8 mouse cellular contexts compared by ENCODE assay signal in the genomic region with DNA sequence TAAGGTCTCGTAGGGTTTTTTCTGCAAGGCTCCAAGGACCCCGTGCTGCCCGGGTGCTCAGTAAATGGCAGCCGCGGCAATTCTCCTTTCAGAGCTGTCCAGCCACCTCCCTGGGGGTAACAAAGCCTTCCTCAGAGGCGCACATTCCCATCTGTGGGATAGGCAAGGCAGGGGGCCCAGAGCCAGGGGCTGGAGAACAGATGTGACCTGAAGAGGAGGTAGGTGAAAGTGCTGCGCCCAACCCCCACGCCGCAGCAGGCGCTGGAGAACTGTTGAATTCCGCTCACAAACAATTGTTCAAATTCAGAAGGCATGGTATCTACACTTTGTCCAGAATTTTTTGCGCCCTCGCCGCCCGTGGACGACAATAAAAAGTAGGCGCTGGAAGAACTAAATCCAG. TPM values are rescaled to one million over a fixed set of nuclear protein-coding genes. Genes with fewer than 3 reads are reported as not detected.
DNase-seq lines count a peak whose midpoint lies in the region; ATAC-seq lines count a peak whose summit lies in the region.

No protein-coding gene starts in this region.

- no peak for ATAC-seq in heart, embryonic 15.5 days (replicated peaks; ENCODE audit: insufficient number of reproducible peaks, insufficient read depth, low FRiP score, low read depth)
- ATAC-seq in liver, embryonic 13.5 days (ENCODE audit: low read depth) = no peak
- ATAC-seq in inflammation-experienced regulatory T-cells, adult 6 months = no peak

- H3K4me2 ChIP-seq in heart, embryonic 15.5 days = peak overlapping the region; percentile 90
- peak overlapping the region; percentile 96 for H3K4me2 ChIP-seq in liver, embryonic 13.5 days

- no peak for DNase-seq in heart, embryonic 10.5 days (ENCODE audit: low spot score)
- DNase-seq in heart, adult 8-10 months (ENCODE audit: low spot score) = no peak
- peak; percentile 94 for DNase-seq in R1 (ENCODE audit: low read depth, low spot score)
- no peak for DNase-seq in liver, embryonic 13.5 days
- peak; percentile 34 for DNase-seq in thymus, postnatal 0 days (ENCODE audit: low spot score)
- DNase-seq in adrenal gland, postnatal 25 days = no peak

- peak overlapping the region; percentile 100 for H3K9ac ChIP-seq in heart, embryonic 15.5 days
- H3K9ac ChIP-seq in liver, embryonic 13.5 days = peak overlapping the region; percentile 80

- H3K4me3 ChIP-seq in heart, embryonic 10.5 days = peak overlapping the region; percentile 96
- peak overlapping the region; percentile 92 for H3K4me3 ChIP-seq in heart, embryonic 15.5 days
- peak overlapping the region; percentile 69 for H3K4me3 ChIP-seq in liver, embryonic 13.5 days (replicated peaks)

- H3K27ac ChIP-seq in heart, embryonic 10.5 days = peak overlapping the region; percentile 99
- peak overlapping the region; percentile 97; the same call in 1 of the 2 replicates for H3K27ac ChIP-seq in heart, embryonic 15.5 days
- no peak overlapping the region for H3K27ac ChIP-seq in liver, embryonic 13.5 days

- H3K9me3 ChIP-seq in heart, embryonic 10.5 days = no peaks in the 10 kb centered on the region
- H3K9me3 ChIP-seq in heart, embryonic 15.5 days (replicated peaks) = no peaks in the 10 kb centered on the region
- H3K9me3 ChIP-seq in liver, embryonic 13.5 days (replicated peaks) = no peaks in the 10 kb centered on the region

- H3K27me3 ChIP-seq in heart, embryonic 10.5 days (ENCODE audit: insufficient read depth, poor library complexity, severe bottlenecking) = peaks cover 6% of the 10 kb centered on the region; the same call in 1 of the 2 replicates
- peaks cover 11% of the 10 kb centered on the region; the same call in 1 of the 2 replicates for H3K27me3 ChIP-seq in heart, embryonic 15.5 days
- H3K27me3 ChIP-seq in liver, embryonic 13.5 days = peaks cover 49% of the 10 kb centered on the region

- under 1% methylated on average over 17 of the region's 17 CpGs for WGBS in heart, embryonic 10.5 days
- 2% methylated on average over 17 of the region's 17 CpGs for WGBS in heart, embryonic 15.5 days
- WGBS in liver, embryonic 13.5 days (ENCODE audit: insufficient replicate concordance) = 3% methylated on average over 17 of the region's 17 CpGs

- H3K4me1 ChIP-seq in heart, embryonic 10.5 days = peaks cover 55% of the 10 kb centered on the region
- H3K4me1 ChIP-seq in heart, embryonic 15.5 days (replicated peaks) = peaks cover 50% of the 10 kb centered on the region
- peaks cover 81% of the 10 kb centered on the region for H3K4me1 ChIP-seq in liver, embryonic 13.5 days (replicated peaks)

- no peaks in the 10 kb centered on the region for H3K36me3 ChIP-seq in heart, embryonic 10.5 days
- H3K36me3 ChIP-seq in heart, embryonic 15.5 days = no peaks in the 10 kb centered on the region
- H3K36me3 ChIP-seq in liver, embryonic 13.5 days = no peaks in the 10 kb centered on the region

RNA-seq across cellular contexts. Expression of a gene that starts 0.4 kb away (rescaled TPM):
- polyA plus RNA-seq in heart, embryonic 10.5 days (2016; fragmentation: Nextera tagmentation; extraction: Ambion mirVana) = 8.4 and 12.2 TPM in 2 replicates
- 10 to 100 TPM; 37.5 to 52.5 (median 45.0) TPM for total RNA-seq in heart, adult 8-10 months (2022)
- 6.3 and 8.5 TPM in 2 replicates for polyA plus RNA-seq in heart, embryonic 15.5 days (2015; fragmentation: Nextera tagmentation; extraction: Ambion mirVana)
- polyA plus RNA-seq in liver, embryonic 13.5 days (2015; fragmentation: Nextera tagmentation; extraction: Ambion mirVana) = 1.3 and 1.4 TPM in 2 replicates
- 5.3 and 8.0 TPM in 2 replicates for polyA plus RNA-seq in thymus, postnatal 0 days (2015; fragmentation: Nextera tagmentation; extraction: Ambion mirVana)
- total RNA-seq in adrenal gland, postnatal 25 days (2021) = 91.4 and 96.4 TPM in 2 replicates
- polyA plus RNA-seq in inflammation-experienced regulatory T-cells, adult 6 months (2017; shearing (Covaris generic)) = 1 to 10 TPM; 1.6 to 2.4 (median 2.4) TPM

RNA-seq across cellular contexts. Expression of a gene that starts 36.7 kb away (rescaled TPM):
- polyA plus RNA-seq in heart, embryonic 10.5 days (2016; fragmentation: Nextera tagmentation; extraction: Ambion mirVana) = 0.36 and 0.43 TPM in 2 replicates
- total RNA-seq in heart, adult 8-10 months (2022) = 1 to 10 TPM in 1 of 4 experiments, under 1 TPM in 3; 0.14 to 2.5 (median 0.49) TPM
- polyA plus RNA-seq in heart, embryonic 15.5 days (2015; fragmentation: Nextera tagmentation; extraction: Ambion mirVana) = 0.42 and 1.0 TPM in 2 replicates
- polyA plus RNA-seq in liver, embryonic 13.5 days (2015; fragmentation: Nextera tagmentation; extraction: Ambion mirVana) = 0.47 and 0.65 TPM in 2 replicates
- polyA plus RNA-seq in thymus, postnatal 0 days (2015; fragmentation: Nextera tagmentation; extraction: Ambion mirVana) = 6.0 and 7.8 TPM in 2 replicates
- total RNA-seq in adrenal gland, postnatal 25 days (2021) = 0.33 TPM in 1 of 2 replicates, not detected in the other
- 1 to 10 TPM; 1.9 to 6.6 (median 3.3) TPM for polyA plus RNA-seq in inflammation-experienced regulatory T-cells, adult 6 months (2017; shearing (Covaris generic))

Comparison
In these comparisons a context has a peak if more than half of its experiments do, and no peak if none do; other contexts are left out.
1. DNase-seq: peak in R1 (single experiment) and thymus, postnatal 0 days (single experiment); none in heart, embryonic 10.5 days (single experiment), heart, adult 8-10 months (single experiment), liver, embryonic 13.5 days (single experiment) and adrenal gland, postnatal 25 days (single experiment).
2. Peak in every context shown above with its lines, with median percentiles within 50 percentile points of each other: H3K4me3 ChIP-seq.